Mouse (Mus musculus) brain, embryonic 14.5 days (tissue): ENCODE measurements around the gene Olfr190.

ENCODE experiments used
- CTCF ChIP-seq: fragments of 200-500 bp; IDR thresholded peaks from 2 replicates; pipeline ENCODE4 v1.5.1; 2012; ENCODE audit warnings: inconsistent platforms, mild to moderate bottlenecking, moderate library complexity, borderline replicate concordance; ENCODE audit not compliant: insufficient read depth, insufficient read length; ENCODE audit errors: extremely low read depth
- POLR2A ChIP-seq: fragments of 200-500 bp; IDR thresholded peaks from 2 replicates; pipeline ENCODE4 v1.6.1; 2012; ENCODE audit warnings: mild to moderate bottlenecking, inconsistent platforms, borderline replicate concordance; ENCODE audit not compliant: poor library complexity, insufficient read depth, insufficient read length, severe bottlenecking; ENCODE audit errors: extremely low read depth

- TF ChIP-seq CTCF (no peak), POLR2A (no peak)
These were observed 43.2 kb upstream of the Olfr190 start, which contains the start of gene Olfr194 for GRCm38 (mm10) chr16:59120969-59121368.
